Mouse (Mus musculus): ENCODE measurements around the gene Nomo1. TPM values are rescaled to one million over a fixed set of nuclear protein-coding genes. Genes with fewer than 3 reads are reported as not detected.

The Nomo1 gene
- polyA plus RNA-seq, 1 experiment, result 53.1 TPM

- Histone ChIP-seq H3K4me3 (ENCODE audit: low read depth, low read length) (no peak overlapping the region), H3K4me1 (ENCODE audit: control insufficient read depth, insufficient read depth, insufficient read length, low read length) (no peaks in the 10 kb centered on the region), H3K27ac (ENCODE audit: insufficient read depth, low read depth, low read length) (no peak overlapping the region), H3K36me3 (ENCODE audit: control insufficient read depth, insufficient read depth, low read length) (peaks cover 79% of the 10 kb centered on the region), H3K27me3 (ENCODE audit: control insufficient read depth, insufficient read depth, low read length) (no peaks in the 10 kb centered on the region)
- 94% methylated on average over 8 of the region's 8 CpGs for WGBS
- TF ChIP-seq POLR2A (IDR thresholded peaks at IDR 0.05; ENCODE audit: low read depth, low read length), result no peak
- no peak for TF ChIP-seq CTCF (IDR thresholded peaks at IDR 0.05; ENCODE audit: extremely low read depth, insufficient read length, insufficient replicate concordance, low read depth, low read length)
These were observed 27.2 kb downstream of the Nomo1 start for GRCm38 (mm10) chr7:46060688-46061087.

- Histone ChIP-seq H3K4me1 (ENCODE audit: control insufficient read depth, insufficient read depth, insufficient read length, low read length) (no peaks in the 10 kb centered on the region), H3K4me3 (ENCODE audit: low read depth, low read length) (no peak overlapping the region), H3K27ac (ENCODE audit: insufficient read depth, low read depth, low read length) (no peak overlapping the region), H3K36me3 (ENCODE audit: control insufficient read depth, insufficient read depth, low read length) (peaks cover 80% of the 10 kb centered on the region), H3K27me3 (ENCODE audit: control insufficient read depth, insufficient read depth, low read length) (no peaks in the 10 kb centered on the region)
- WGBS, result 88% methylated on average over 16 of the region's 16 CpGs
- no peak for TF ChIP-seq CTCF (IDR thresholded peaks at IDR 0.05; ENCODE audit: extremely low read depth, insufficient read length, insufficient replicate concordance, low read depth, low read length)
- TF ChIP-seq POLR2A (IDR thresholded peaks at IDR 0.05; ENCODE audit: low read depth, low read length), result no peak
These were observed 28.1 kb downstream of the Nomo1 start for GRCm38 (mm10) chr7:46061614-46062013.

GRCm38 (mm10) chr7:46063296-46063695 lies 29.8 kb downstream of the Nomo1 start:
- H3K27me3 ChIP-seq (ENCODE audit: control insufficient read depth, insufficient read depth, low read length), result no peaks in the 10 kb centered on the region
- no peak overlapping the region for H3K4me3 ChIP-seq (ENCODE audit: low read depth, low read length)
- no peaks in the 10 kb centered on the region for H3K4me1 ChIP-seq (ENCODE audit: control insufficient read depth, insufficient read depth, insufficient read length, low read length)
- TF ChIP-seq CTCF (IDR thresholded peaks at IDR 0.05; ENCODE audit: extremely low read depth, insufficient read length, insufficient replicate concordance, low read depth, low read length) (no peak), POLR2A (IDR thresholded peaks at IDR 0.05; ENCODE audit: low read depth, low read length) (no peak)
- H3K27ac ChIP-seq (ENCODE audit: insufficient read depth, low read depth, low read length), result no peak overlapping the region
- H3K36me3 ChIP-seq (ENCODE audit: control insufficient read depth, insufficient read depth, low read length), result peaks cover 80% of the 10 kb centered on the region
- 94% methylated on average over 6 of the region's 6 CpGs for WGBS

GRCm38 (mm10) chr7:46068831-46069230 lies 35.3 kb downstream of the Nomo1 start:
- WGBS, result 94% methylated on average over 8 of the region's 8 CpGs
- Histone ChIP-seq H3K4me3 (ENCODE audit: low read depth, low read length) (no peak overlapping the region), H3K27ac (ENCODE audit: insufficient read depth, low read depth, low read length) (no peak overlapping the region), H3K4me1 (ENCODE audit: control insufficient read depth, insufficient read depth, insufficient read length, low read length) (no peaks in the 10 kb centered on the region), H3K27me3 (ENCODE audit: control insufficient read depth, insufficient read depth, low read length) (no peaks in the 10 kb centered on the region), H3K36me3 (ENCODE audit: control insufficient read depth, insufficient read depth, low read length) (peaks cover 86% of the 10 kb centered on the region)
- TF ChIP-seq POLR2A (IDR thresholded peaks at IDR 0.05; ENCODE audit: low read depth, low read length) (no peak), CTCF (IDR thresholded peaks at IDR 0.05; ENCODE audit: extremely low read depth, insufficient read length, insufficient replicate concordance, low read depth, low read length) (no peak)

GRCm38 (mm10) chr7:46076844-46077243 lies 43.3 kb downstream of the Nomo1 start:
- Histone ChIP-seq H3K27ac (ENCODE audit: insufficient read depth, low read depth, low read length) (no peak overlapping the region), H3K36me3 (ENCODE audit: control insufficient read depth, insufficient read depth, low read length) (peaks cover 81% of the 10 kb centered on the region), H3K4me3 (ENCODE audit: low read depth, low read length) (no peak overlapping the region), H3K27me3 (ENCODE audit: control insufficient read depth, insufficient read depth, low read length) (no peaks in the 10 kb centered on the region), H3K4me1 (ENCODE audit: control insufficient read depth, insufficient read depth, insufficient read length, low read length) (no peaks in the 10 kb centered on the region)
- TF ChIP-seq CTCF (IDR thresholded peaks at IDR 0.05; ENCODE audit: extremely low read depth, insufficient read length, insufficient replicate concordance, low read depth, low read length), result no peak
- TF ChIP-seq POLR2A (IDR thresholded peaks at IDR 0.05; ENCODE audit: low read depth, low read length), result no peak
- WGBS, result 66% methylated on average over 7 of the region's 7 CpGs

- H3K27me3 ChIP-seq (ENCODE audit: control insufficient read depth, insufficient read depth, low read length), result no peaks in the 10 kb centered on the region
- peaks cover 79% of the 10 kb centered on the region for H3K36me3 ChIP-seq (ENCODE audit: control insufficient read depth, insufficient read depth, low read length)
- no peak overlapping the region for H3K27ac ChIP-seq (ENCODE audit: insufficient read depth, low read depth, low read length)
- no peak overlapping the region for H3K4me3 ChIP-seq (ENCODE audit: low read depth, low read length)
- no peak for TF ChIP-seq CTCF (IDR thresholded peaks at IDR 0.05; ENCODE audit: extremely low read depth, insufficient read length, insufficient replicate concordance, low read depth, low read length)
- TF ChIP-seq POLR2A (IDR thresholded peaks at IDR 0.05; ENCODE audit: low read depth, low read length), result no peak
- H3K4me1 ChIP-seq (ENCODE audit: control insufficient read depth, insufficient read depth, insufficient read length, low read length), result no peaks in the 10 kb centered on the region
- 89% methylated on average over 12 of the region's 12 CpGs for WGBS
These were observed 44.2 kb downstream of the Nomo1 start for GRCm38 (mm10) chr7:46077675-46078074.

GRCm38 (mm10) chr7:46084024-46084423 lies 50.5 kb downstream of the Nomo1 start:
- Histone ChIP-seq H3K36me3 (ENCODE audit: control insufficient read depth, insufficient read depth, low read length) (peaks cover 44% of the 10 kb centered on the region), H3K4me1 (ENCODE audit: control insufficient read depth, insufficient read depth, insufficient read length, low read length) (peaks cover 4% of the 10 kb centered on the region; the same call in 1 of the 2 replicates), H3K27me3 (ENCODE audit: control insufficient read depth, insufficient read depth, low read length) (no peaks in the 10 kb centered on the region), H3K4me3 (ENCODE audit: low read depth, low read length) (no peak overlapping the region), H3K27ac (ENCODE audit: insufficient read depth, low read depth, low read length) (no peak overlapping the region)
- WGBS, result 64% methylated on average over 10 of the region's 10 CpGs
- no peak for TF ChIP-seq CTCF (IDR thresholded peaks at IDR 0.05; ENCODE audit: extremely low read depth, insufficient read length, insufficient replicate concordance, low read depth, low read length)
- no peak for TF ChIP-seq POLR2A (IDR thresholded peaks at IDR 0.05; ENCODE audit: low read depth, low read length)

Data from small intestine, adult 2 months (tissue).